Mouse (Mus musculus): ENCODE measurements around the gene Tmbim4.

Gene Tmbim4

GRCm38 (mm10) chr10:120201131-120201921 lies at the start of gene Tmbim4:
Tmbim4 (plus strand) TSS chr10:120201590.
- in situ Hi-C loops (cut with MboI, MseI), result loop anchor here (10.0 kb wide), 1 partner anchor 87 kb away; the partner anchor contains the start of gene Helb

GRCm38 (mm10) chr10:120151672-120152071 lies 49.7 kb upstream of the Tmbim4 start:
- in situ Hi-C loops (cut with MboI, MseI), result no loop called here

GRCm38 (mm10) chr10:120153911-120154310 lies 47.5 kb upstream of the Tmbim4 start:
- in situ Hi-C loops (cut with MboI, MseI), result no loop called here

- in situ Hi-C loops (cut with MboI, MseI), result no loop called here
Observed at GRCm38 (mm10) chr10:120160533-120160932, 40.9 kb upstream of the Tmbim4 start.

GRCm38 (mm10) chr10:120162840-120163239 lies 38.5 kb upstream of the Tmbim4 start:
- in situ Hi-C loops (cut with MboI, MseI), result no loop called here

- in situ Hi-C loops (cut with MboI, MseI), result no loop called here
Observed at GRCm38 (mm10) chr10:120163490-120163889, 37.9 kb upstream of the Tmbim4 start.

GRCm38 (mm10) chr10:120164931-120165792 lies 36.2 kb upstream of the Tmbim4 start:
- in situ Hi-C loops (cut with MboI, MseI), result no loop called here

- in situ Hi-C loops (cut with MboI, MseI), result no loop called here
Observed at GRCm38 (mm10) chr10:120165793-120166503, 35.4 kb upstream of the Tmbim4 start.

GRCm38 (mm10) chr10:120168070-120168469 lies 33.3 kb upstream of the Tmbim4 start:
- in situ Hi-C loops (cut with MboI, MseI), result no loop called here

- in situ Hi-C loops (cut with MboI, MseI), result no loop called here
Observed at GRCm38 (mm10) chr10:120169064-120169463, 32.3 kb upstream of the Tmbim4 start.

GRCm38 (mm10) chr10:120169841-120170240 lies 31.5 kb upstream of the Tmbim4 start:
- in situ Hi-C loops (cut with MboI, MseI), result no loop called here

- in situ Hi-C loops (cut with MboI, MseI), result no loop called here
Observed at GRCm38 (mm10) chr10:120170277-120170676, 31.1 kb upstream of the Tmbim4 start.

- in situ Hi-C loops (cut with MboI, MseI), result no loop called here
Observed at GRCm38 (mm10) chr10:120171340-120171739, 30.1 kb upstream of the Tmbim4 start.

GRCm38 (mm10) chr10:120174192-120174705 lies 27.1 kb upstream of the Tmbim4 start:
- in situ Hi-C loops (cut with MboI, MseI), result no loop called here

- in situ Hi-C loops (cut with MboI, MseI), result no loop called here
Observed at GRCm38 (mm10) chr10:120182887-120183286, 18.5 kb upstream of the Tmbim4 start.

GRCm38 (mm10) chr10:120183342-120183741 lies 18.0 kb upstream of the Tmbim4 start:
- in situ Hi-C loops (cut with MboI, MseI), result no loop called here

GRCm38 (mm10) chr10:120188513-120188912 lies 12.9 kb upstream of the Tmbim4 start:
- in situ Hi-C loops (cut with MboI, MseI), result no loop called here

- in situ Hi-C loops (cut with MboI, MseI), result no loop called here
Observed at GRCm38 (mm10) chr10:120189276-120189675, 12.1 kb upstream of the Tmbim4 start.

GRCm38 (mm10) chr10:120189782-120190181 lies 11.6 kb upstream of the Tmbim4 start:
- in situ Hi-C loops (cut with MboI, MseI), result no loop called here

- in situ Hi-C loops (cut with MboI, MseI), result no loop called here
Observed at GRCm38 (mm10) chr10:120191165-120191564, 10.2 kb upstream of the Tmbim4 start.

GRCm38 (mm10) chr10:120192278-120192677 lies 9.1 kb upstream of the Tmbim4 start:
- in situ Hi-C loops (cut with MboI, MseI), result no loop called here

GRCm38 (mm10) chr10:120193255-120193654 lies 8.1 kb upstream of the Tmbim4 start:
- in situ Hi-C loops (cut with MboI, MseI), result no loop called here
